Mouse (Mus musculus): Measurements from ENCODE around the gene 2010315B03Rik.

DNA sequence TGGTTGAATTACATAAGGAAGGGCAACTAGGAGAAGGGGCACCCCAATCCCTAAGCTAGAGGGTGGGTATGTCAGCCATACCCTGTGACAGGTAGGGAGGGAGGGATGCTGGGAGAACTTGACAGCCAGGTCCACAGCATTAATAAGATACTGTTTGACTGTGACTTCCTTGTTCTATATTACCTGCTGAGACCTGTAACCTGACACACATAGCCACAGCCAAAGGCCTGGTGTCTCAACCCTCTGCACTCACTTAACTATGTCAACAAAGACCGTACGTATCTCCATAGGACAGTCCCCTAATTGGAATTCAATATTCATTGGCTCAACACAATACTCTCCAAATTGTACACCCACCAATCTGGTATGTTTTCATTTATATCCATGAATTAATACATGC lies 33.2 kb downstream of the 2010315B03Rik start:
- no peak for TF ChIP-seq CTCF (IDR thresholded peaks at IDR 0.05)
- no peak for TF ChIP-seq EP300 (IDR thresholded peaks at IDR 0.05)

All from lung, postnatal 0 days (tissue).